Mouse (Mus musculus) layer of hippocampus, postnatal 14 days (tissue): ENCODE data around the gene Cntd1. TPM values are rescaled to one million over a fixed set of nuclear protein-coding genes. Genes with fewer than 3 reads are reported as not detected.
"Not testable (repeated sequence)": the region's sequence is repeated elsewhere in the genome, so short reads cannot be mapped to it uniquely, and the experiment has no call there.

Source experiments
- DNase-seq, 2 experiments: peaks; one replicate each; pipeline ENCODE4 v3.0.0; 2021 to 2022; ENCODE audit warnings: low spot score in 2 of 2, mixed read lengths in 1 of 2
- total RNA-seq, 2 experiments: library from RNA; stranded (reverse); gene quantifications; 2 replicates each; pipeline ENCODE4 v1.2.3; 2021

Cntd1 gene
- total RNA-seq, 2 experiments from 2014 or later, result 0.33 to 0.46 TPM

- DNase-seq, result no peak
Observed at GRCm38 (mm10) chr11:101282896-101283295, 4.1 kb downstream of the Cntd1 start.

- no peak for DNase-seq
Observed at GRCm38 (mm10) chr11:101283805-101284204, 5.0 kb downstream of the Cntd1 start.

- DNase-seq, result no peak
Observed at GRCm38 (mm10) chr11:101287306-101287705, 8.5 kb downstream of the Cntd1 start.

GRCm38 (mm10) chr11:101291231-101291630, 12.4 kb downstream of the Cntd1 start:
- DNase-seq, result no peak

GRCm38 (mm10) chr11:101295191-101295590, 16.4 kb downstream of the Cntd1 start:
- DNase-seq, result no peak

- no peak for DNase-seq
Observed at GRCm38 (mm10) chr11:101300881-101301280, 22.1 kb downstream of the Cntd1 start.

- no peak for DNase-seq
Observed at GRCm38 (mm10) chr11:101301299-101302003, 22.6 kb downstream of the Cntd1 start.

GRCm38 (mm10) chr11:101302004-101302798, 23.4 kb downstream of the Cntd1 start, which contains the start of gene Becn1:
Becn1 (minus strand) TSS chr11:101302286.
- peak; percentile 95 to 97 for DNase-seq

GRCm38 (mm10) chr11:101307744-101308143, 28.9 kb downstream of the Cntd1 start:
- no peak for DNase-seq

GRCm38 (mm10) chr11:101311083-101311482, 32.3 kb downstream of the Cntd1 start:
- DNase-seq, result no peak

GRCm38 (mm10) chr11:101312150-101312549, 33.3 kb downstream of the Cntd1 start:
- DNase-seq, result no peak

GRCm38 (mm10) chr11:101314567-101314966, 35.8 kb downstream of the Cntd1 start:
- DNase-seq, result no peak

- DNase-seq, result no peak
Observed at GRCm38 (mm10) chr11:101315082-101315650, 36.4 kb downstream of the Cntd1 start.

- peak; percentile 94 to 96 for DNase-seq
Observed at GRCm38 (mm10) chr11:101315665-101316500, 37.1 kb downstream of the Cntd1 start, which contains the start of gene Psme3. Psme3 (plus strand) TSS chr11:101316213.

GRCm38 (mm10) chr11:101316501-101316917, 37.7 kb downstream of the Cntd1 start:
- DNase-seq, result no peak

- peak; percentile 68 to 79 for DNase-seq
Observed at GRCm38 (mm10) chr11:101323609-101324008, 44.8 kb downstream of the Cntd1 start.

- DNase-seq, result no peak
Observed at GRCm38 (mm10) chr11:101324763-101325162, 46.0 kb downstream of the Cntd1 start, which contains the start of gene Aoc2. Aoc2 (plus strand) TSS chr11:101325063.

GRCm38 (mm10) chr11:101325201-101325600, 46.4 kb downstream of the Cntd1 start:
- DNase-seq, result not testable (repeated sequence)

GRCm38 (mm10) chr11:101326147-101326546, 47.3 kb downstream of the Cntd1 start:
- no peak for DNase-seq

GRCm38 (mm10) chr11:101327311-101327710, 48.5 kb downstream of the Cntd1 start:
- no peak for DNase-seq
